Mouse (Mus musculus) hindbrain, embryonic 14.5 days (tissue): ENCODE results near the gene Akr7a5. TPM values are rescaled to one million over a fixed set of nuclear protein-coding genes. Genes with fewer than 3 reads are reported as not detected.

Source experiments
- ATAC-seq: fragments of 200-750 bp; cut with Nextera tagmentation; 2 replicates; pipeline ENCODE4 v1.8.0; 2017; ENCODE audit warnings: moderate number of reproducible peaks, mild to moderate bottlenecking, moderate TSS enrichment, moderate library complexity; ENCODE audit not compliant: low FRiP score
- DNase-seq: peaks from one replicate; pipeline ENCODE4 v3.0.0-alpha.2; 2015; ENCODE audit warnings: low spot score
- H3K27ac ChIP-seq: fragments of 300-500 bp; sonication (generic); 2 replicates; pipeline ENCODE4 v1.5.1; 2014; ENCODE audit warnings: mild to moderate bottlenecking, moderate library complexity
- H3K27me3 ChIP-seq: fragments of 300-500 bp; sonication (generic); 2 replicates; pipeline ENCODE4 v1.6.1; 2014; ENCODE audit warnings: mild to moderate bottlenecking, low read length, mixed read lengths; ENCODE audit not compliant: control insufficient read depth, insufficient read depth
- H3K36me3 ChIP-seq: fragments of 300-500 bp; sonication (generic); replicated peaks from 2 replicates; pipeline ENCODE4 v1.6.1; 2014; ENCODE audit not compliant: control insufficient read depth, insufficient read depth
- H3K4me1 ChIP-seq: fragments of 300-500 bp; sonication (generic); replicated peaks from 2 replicates; pipeline ENCODE4 v1.6.1; 2014; ENCODE audit warnings: antibody characterized with exemption, low read length, mixed read lengths; ENCODE audit not compliant: control insufficient read depth, insufficient read depth
- H3K4me2 ChIP-seq: fragments of 300-500 bp; sonication (generic); replicated peaks from 2 replicates; pipeline ENCODE4 v1.6.1; 2014; ENCODE audit warnings: mild to moderate bottlenecking, moderate library complexity
- H3K4me3 ChIP-seq: fragments of 300-500 bp; sonication (generic); replicated peaks from 2 replicates; pipeline ENCODE4 v1.5.1; 2014; ENCODE audit warnings: mild to moderate bottlenecking, low read length
- H3K9ac ChIP-seq: fragments of 300-500 bp; sonication (generic); 2 replicates; pipeline ENCODE4 v1.6.1; 2014
- H3K9me3 ChIP-seq: fragments of 300-500 bp; sonication (generic); 2 replicates; pipeline ENCODE4 v1.6.1; 2016; ENCODE audit warnings: low read length; ENCODE audit not compliant: control insufficient read depth
- WGBS: fragments of 180-500 bp; shearing (Covaris S2); extraction: QIAGEN DNeasy Blood & Tissue Kit; methylation state at CpG from one replicate; pipeline ENCODE4 v1.1.7; 2014; 5-methylcytosine and 5-hydroxymethylcytosine counted together
- microRNA-seq: library from miRNA; unstranded; fragments of <30 nt; microRNA quantifications from one replicate; pipeline ENCODE4, GENCODE M21; 2016
- polyA plus RNA-seq: library from polyadenylated mRNA; unstranded; fragments of >200 nt; fragmentation: Nextera tagmentation; extraction: Ambion mirVana; gene quantifications from 2 replicates; pipeline ENCODE4 v1.2.1, GENCODE M21; 2014

Akr7a5 gene
- polyA plus RNA-seq, 1 experiment from 2014 or later: 58.7 TPM

GRCm38 (mm10) chr4:139360761-139361548, 50.4 kb downstream of the Akr7a5 start:
- WGBS: 95% methylated on average over 11 of the region's 11 CpGs
- Histone ChIP-seq H3K9me3 (no peaks in the 10 kb centered on the region), H3K36me3 (peaks cover 97% of the 10 kb centered on the region), H3K27me3 (no peaks in the 10 kb centered on the region), H3K4me2 (no peak overlapping the region), H3K9ac (no peak overlapping the region), H3K4me1 (no peaks in the 10 kb centered on the region), H3K27ac (no peak overlapping the region), H3K4me3 (no peak overlapping the region)
- no peak for DNase-seq
- ATAC-seq: no peak

- no peak for ATAC-seq
- Histone ChIP-seq H3K27me3 (no peaks in the 10 kb centered on the region), H3K36me3 (peaks cover 96% of the 10 kb centered on the region), H3K4me3 (no peak overlapping the region), H3K9ac (no peak overlapping the region), H3K4me2 (no peak overlapping the region), H3K4me1 (no peaks in the 10 kb centered on the region), H3K27ac (no peak overlapping the region), H3K9me3 (no peaks in the 10 kb centered on the region)
- WGBS: 94% methylated on average over 3 of the region's 3 CpGs
- DNase-seq: no peak
Measured at GRCm38 (mm10) chr4:139367336-139367735, 56.8 kb downstream of the Akr7a5 start.

Small RNAs within 50 kb of the gene (microRNA-seq; reads per million reads assigned to microRNA genes)
- gene Gm24245 (0.97 reads per million), gene Gm25732 (not detected)

Other genes starting within 250 kb of the Akr7a5 start
- 0.58 and 0.65 TPM in 2 replicates for gene Htr6, start 235.2 kb upstream of the Akr7a5 start, polyA plus RNA-seq
- gene Nbl1, start 217.8 kb upstream of the Akr7a5 start, polyA plus RNA-seq: 47.8 and 47.9 TPM in 2 replicates
- gene Minos1, start 179.6 kb upstream of the Akr7a5 start, polyA plus RNA-seq: 391 and 450 TPM in 2 replicates
- gene Capzb, start 117.8 kb upstream of the Akr7a5 start, polyA plus RNA-seq: 248 and 249 TPM in 2 replicates
- 10.0 and 13.3 TPM in 2 replicates for gene Pqlc2, start within 50 bp of the Akr7a5 start, polyA plus RNA-seq
- 65.7 and 74.2 TPM in 2 replicates for gene Mrto4, start 41.8 kb downstream of the Akr7a5 start, polyA plus RNA-seq
- gene Emc1, start 41.8 kb downstream of the Akr7a5 start, polyA plus RNA-seq: 35.1 and 36.8 TPM in 2 replicates
- gene Ubr4, start 41.9 kb downstream of the Akr7a5 start, polyA plus RNA-seq: 95.5 and 100 TPM in 2 replicates
- 5.6 and 6.0 TPM in 2 replicates for gene Iffo2, start 219.8 kb downstream of the Akr7a5 start, polyA plus RNA-seq